Mouse (Mus musculus) intestine, embryonic 15.5 days (tissue): ENCODE results near the gene Ccn1. TPM values are rescaled to one million over a fixed set of nuclear protein-coding genes. Genes with fewer than 3 reads are reported as not detected.

ENCODE experiments used
- ATAC-seq: fragments of 200-750 bp; cut with Nextera tagmentation; 2 replicates; pipeline ENCODE4 v1.8.0; 2017; ENCODE audit warnings: moderate TSS enrichment, moderate library complexity
- H3K27ac ChIP-seq: fragments of 300-500 bp; sonication (generic); 2 replicates; pipeline ENCODE4 v1.5.1; 2015; ENCODE audit warnings: mild to moderate bottlenecking, inconsistent platforms
- H3K27me3 ChIP-seq: fragments of 300-500 bp; sonication (generic); replicated peaks from 2 replicates; pipeline ENCODE4 v1.6.1; 2015; ENCODE audit warnings: inconsistent platforms
- H3K36me3 ChIP-seq: fragments of 300-500 bp; sonication (generic); 2 replicates; pipeline ENCODE4 v1.6.1; 2015; ENCODE audit warnings: inconsistent platforms
- H3K4me1 ChIP-seq: fragments of 300-500 bp; sonication (generic); replicated peaks from 2 replicates; pipeline ENCODE4 v1.6.1; 2015; ENCODE audit warnings: inconsistent platforms
- H3K4me2 ChIP-seq: fragments of 300-500 bp; sonication (generic); replicated peaks from 2 replicates; pipeline ENCODE4 v1.6.1; 2015; ENCODE audit warnings: mild to moderate bottlenecking, inconsistent platforms
- H3K4me3 ChIP-seq: fragments of 300-500 bp; sonication (generic); replicated peaks from 2 replicates; pipeline ENCODE4 v1.5.1; 2015; ENCODE audit warnings: inconsistent platforms
- H3K9ac ChIP-seq: fragments of 300-500 bp; sonication (generic); 2 replicates; pipeline ENCODE4 v1.6.1; 2015; ENCODE audit warnings: inconsistent platforms
- H3K9me3 ChIP-seq: fragments of 300-500 bp; sonication (generic); 2 replicates; pipeline ENCODE4 v1.6.1; 2016; ENCODE audit warnings: inconsistent platforms
- WGBS: fragments of 180-500 bp; shearing (Covaris S2); methylation state at CpG from one replicate; pipeline ENCODE4 v1.1.7; 2015; 5-methylcytosine and 5-hydroxymethylcytosine counted together
- polyA plus RNA-seq: library from polyadenylated mRNA; unstranded; fragments of >200 nt; fragmentation: Nextera tagmentation; extraction: Ambion mirVana; gene quantifications from 2 replicates; pipeline ENCODE4 v1.2.1, GENCODE M21; 2015

Ccn1 gene
- polyA plus RNA-seq: 48.0 and 50.4 TPM in 2 replicates

- Histone ChIP-seq H3K27ac (peak within 1 kb of the TSS; percentile 94), H3K9ac (peak within 1 kb of the TSS; percentile 84), H3K36me3 (0 out of 2 replicates have a peak, but pooled peaks cover 4% of the 10 kb centered on the region), H3K4me1 (peaks cover 20% of the 10 kb centered on the region), H3K9me3 (no peaks in the 10 kb centered on the region), H3K4me3 (peak within 1 kb of the TSS; percentile 71), H3K4me2 (peak within 1 kb of the TSS; percentile 92), H3K27me3 (no peaks in the 10 kb centered on the region)
- WGBS: under 1% methylated on average over 29 of the region's 29 CpGs
- peak; percentile 79 for ATAC-seq
Measured at GRCm38 (mm10) chr3:145649852-145650202, at the start of gene Ccn1. Gene Ccn1, minus strand, starts transcription at chr3:145649981.

- Histone ChIP-seq H3K9ac (no peak overlapping the region), H3K27me3 (no peaks in the 10 kb centered on the region), H3K36me3 (no peaks in the 10 kb centered on the region), H3K4me1 (no peaks in the 10 kb centered on the region), H3K4me2 (no peak overlapping the region), H3K9me3 (no peaks in the 10 kb centered on the region), H3K27ac (no peak overlapping the region), H3K4me3 (no peak overlapping the region)
- ATAC-seq: no peak
- WGBS: 67% methylated on average over 2 of the region's 2 CpGs
Measured at GRCm38 (mm10) chr3:145693361-145693760, 43.6 kb upstream of the Ccn1 start.

DNA sequence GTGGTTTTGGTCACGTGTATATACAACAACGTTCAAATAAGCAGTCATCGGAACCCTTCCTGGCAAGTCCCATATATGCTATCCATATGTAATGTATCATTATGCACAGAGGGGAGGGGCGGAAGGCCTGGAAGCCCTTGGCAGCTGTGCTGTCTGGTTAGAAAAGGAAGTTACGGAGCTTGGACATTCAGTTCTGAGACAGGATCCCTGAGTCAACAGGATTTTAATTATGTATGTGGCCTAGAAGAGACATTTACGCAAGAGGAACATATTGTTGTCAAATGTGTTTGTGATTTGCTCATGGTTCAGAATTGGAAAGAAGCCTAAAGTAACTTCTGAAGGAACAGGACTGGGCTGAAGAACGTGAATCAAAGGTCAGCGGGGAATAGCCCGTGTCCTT lies 42.3 kb upstream of the Ccn1 start:
- H3K4me3 ChIP-seq: no peak overlapping the region
- peak; percentile 58 for ATAC-seq
- H3K36me3 ChIP-seq: no peaks in the 10 kb centered on the region
- H3K27me3 ChIP-seq: no peaks in the 10 kb centered on the region
- no peaks in the 10 kb centered on the region for H3K9me3 ChIP-seq
- WGBS: 63% methylated on average over 9 of the region's 9 CpGs
- H3K27ac ChIP-seq: 0 out of 2 replicates have a peak overlapping the region, but pooled peaks have one; percentile 17
- H3K9ac ChIP-seq: no peak overlapping the region
- no peak overlapping the region for H3K4me2 ChIP-seq
- H3K4me1 ChIP-seq: no peaks in the 10 kb centered on the region

GRCm38 (mm10) chr3:145691415-145691814 lies 41.6 kb upstream of the Ccn1 start:
- H3K27ac ChIP-seq: no peak overlapping the region
- H3K27me3 ChIP-seq: no peaks in the 10 kb centered on the region
- no peak for ATAC-seq
- H3K9me3 ChIP-seq: no peaks in the 10 kb centered on the region
- WGBS: 67% methylated on average over 7 of the region's 7 CpGs
- no peak overlapping the region for H3K9ac ChIP-seq
- no peaks in the 10 kb centered on the region for H3K4me1 ChIP-seq
- H3K4me2 ChIP-seq: no peak overlapping the region
- no peaks in the 10 kb centered on the region for H3K36me3 ChIP-seq
- no peak overlapping the region for H3K4me3 ChIP-seq

- no peak overlapping the region for H3K27ac ChIP-seq
- no peak overlapping the region for H3K4me3 ChIP-seq
- H3K9me3 ChIP-seq: no peaks in the 10 kb centered on the region
- H3K4me2 ChIP-seq: no peak overlapping the region
- H3K4me1 ChIP-seq: 0 out of 2 replicates have a peak, but pooled peaks cover 3% of the 10 kb centered on the region
- H3K36me3 ChIP-seq: no peaks in the 10 kb centered on the region
- ATAC-seq: no peak
- H3K9ac ChIP-seq: no peak overlapping the region
- WGBS: 85% methylated on average over 9 of the region's 9 CpGs
- no peaks in the 10 kb centered on the region for H3K27me3 ChIP-seq
Measured at GRCm38 (mm10) chr3:145689271-145689670, 39.5 kb upstream of the Ccn1 start.

- Histone ChIP-seq H3K4me2 (no peak overlapping the region), H3K9ac (no peak overlapping the region), H3K27ac (no peak overlapping the region), H3K4me3 (no peak overlapping the region), H3K4me1 (0 out of 2 replicates have a peak, but pooled peaks cover 3% of the 10 kb centered on the region), H3K27me3 (no peaks in the 10 kb centered on the region), H3K9me3 (no peaks in the 10 kb centered on the region), H3K36me3 (no peaks in the 10 kb centered on the region)
- 67% methylated on average over 5 of the region's 5 CpGs for WGBS
- ATAC-seq: no peak
Measured at GRCm38 (mm10) chr3:145687836-145688235, 38.1 kb upstream of the Ccn1 start.

- Histone ChIP-seq H3K9ac (no peak overlapping the region), H3K4me1 (0 out of 2 replicates have a peak, but pooled peaks cover 3% of the 10 kb centered on the region), H3K36me3 (no peaks in the 10 kb centered on the region), H3K27ac (no peak overlapping the region), H3K9me3 (no peaks in the 10 kb centered on the region), H3K4me3 (no peak overlapping the region), H3K27me3 (no peaks in the 10 kb centered on the region), H3K4me2 (no peak overlapping the region)
- peak; percentile 68; the same call in 1 of the 2 replicates for ATAC-seq
- 40% methylated on average over 19 of the region's 19 CpGs for WGBS
Measured at GRCm38 (mm10) chr3:145684604-145685441, 35.0 kb upstream of the Ccn1 start.

DNA sequence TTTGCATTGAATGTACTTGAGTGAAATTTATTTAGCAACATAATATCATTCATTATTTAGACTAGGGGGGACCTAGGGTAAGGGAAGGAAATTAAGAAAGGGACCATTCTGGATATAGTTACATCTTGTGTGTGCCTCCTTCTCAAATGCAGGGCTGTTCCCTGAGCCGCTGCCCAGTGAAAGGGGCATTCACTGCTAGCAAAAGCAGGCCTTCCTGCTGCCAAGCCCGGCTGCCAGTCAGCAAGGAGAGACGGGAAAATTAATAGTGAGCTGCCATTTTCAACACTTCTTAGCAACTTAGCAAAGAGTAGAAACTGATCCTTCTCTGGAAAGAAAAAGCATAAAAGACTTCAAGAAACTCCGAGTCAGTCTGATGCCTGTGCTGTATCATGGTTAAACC lies 34.4 kb upstream of the Ccn1 start:
- H3K9me3 ChIP-seq: no peaks in the 10 kb centered on the region
- H3K4me3 ChIP-seq: no peak overlapping the region
- ATAC-seq: no peak
- H3K9ac ChIP-seq: no peak overlapping the region
- WGBS: 65% methylated on average over 4 of the region's 4 CpGs
- H3K27ac ChIP-seq: no peak overlapping the region
- H3K36me3 ChIP-seq: no peaks in the 10 kb centered on the region
- H3K4me1 ChIP-seq: 0 out of 2 replicates have a peak, but pooled peaks cover 3% of the 10 kb centered on the region
- H3K4me2 ChIP-seq: no peak overlapping the region
- H3K27me3 ChIP-seq: no peaks in the 10 kb centered on the region

- Histone ChIP-seq H3K4me3 (no peak overlapping the region), H3K36me3 (no peaks in the 10 kb centered on the region), H3K9ac (no peak overlapping the region), H3K4me1 (0 out of 2 replicates have a peak, but pooled peaks cover 3% of the 10 kb centered on the region), H3K27me3 (no peaks in the 10 kb centered on the region), H3K4me2 (no peak overlapping the region), H3K27ac (no peak overlapping the region), H3K9me3 (no peaks in the 10 kb centered on the region)
- ATAC-seq: no peak
- WGBS: 72% methylated on average over 10 of the region's 10 CpGs
Measured at GRCm38 (mm10) chr3:145681348-145681935, 31.7 kb upstream of the Ccn1 start.

DNA sequence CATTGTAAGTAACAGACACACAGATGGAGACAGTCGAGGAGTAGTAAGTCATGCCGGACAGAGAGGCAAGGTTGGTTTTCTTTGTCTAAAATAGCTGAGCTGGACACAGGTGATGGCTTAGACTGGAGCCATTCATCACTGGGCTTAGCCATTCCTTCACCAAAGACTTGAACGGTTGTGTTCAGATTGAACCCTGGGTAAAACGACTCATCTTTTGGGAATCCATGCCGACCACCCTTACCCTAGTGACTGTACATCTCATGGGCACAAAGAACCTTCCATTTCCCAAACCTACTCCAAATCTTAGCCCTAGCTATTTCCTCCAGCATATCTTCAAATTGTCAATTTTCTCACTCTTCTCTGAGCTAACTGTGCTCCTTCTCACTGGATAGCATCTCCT lies 30.9 kb upstream of the Ccn1 start:
- 0 out of 2 replicates have a peak, but pooled peaks cover 3% of the 10 kb centered on the region for H3K4me1 ChIP-seq
- H3K27ac ChIP-seq: no peak overlapping the region
- H3K9ac ChIP-seq: no peak overlapping the region
- H3K36me3 ChIP-seq: no peaks in the 10 kb centered on the region
- H3K4me3 ChIP-seq: no peak overlapping the region
- H3K9me3 ChIP-seq: no peaks in the 10 kb centered on the region
- no peak for ATAC-seq
- no peak overlapping the region for H3K4me2 ChIP-seq
- WGBS: 94% methylated on average over 5 of the region's 5 CpGs
- no peaks in the 10 kb centered on the region for H3K27me3 ChIP-seq

DNA sequence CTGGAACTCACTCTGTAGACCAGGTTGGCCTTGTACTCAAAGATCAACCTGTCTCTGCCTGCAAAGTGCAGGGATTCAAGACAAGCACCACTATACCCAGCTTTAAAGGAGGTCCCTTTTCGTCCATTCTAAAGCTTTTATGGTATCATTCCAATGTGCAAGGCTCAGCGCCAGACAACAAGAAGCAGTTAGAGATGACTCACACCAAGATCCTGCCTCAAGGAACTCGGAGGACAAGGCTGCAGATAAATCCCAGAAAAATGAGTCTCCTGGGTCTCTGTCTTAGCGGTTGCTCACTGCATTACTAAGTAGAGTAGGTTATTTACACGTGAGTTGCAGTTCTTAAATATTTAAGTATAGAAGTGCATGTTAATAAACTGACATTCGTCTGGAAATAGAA lies 26.4 kb upstream of the Ccn1 start:
- Histone ChIP-seq H3K4me3 (no peak overlapping the region), H3K4me1 (no peaks in the 10 kb centered on the region), H3K27ac (no peak overlapping the region), H3K4me2 (no peak overlapping the region), H3K27me3 (no peaks in the 10 kb centered on the region), H3K9ac (no peak overlapping the region), H3K36me3 (no peaks in the 10 kb centered on the region), H3K9me3 (no peaks in the 10 kb centered on the region)
- 75% methylated on average over 6 of the region's 6 CpGs for WGBS
- ATAC-seq: no peak

GRCm38 (mm10) chr3:145674815-145675214 lies 25.0 kb upstream of the Ccn1 start:
- Histone ChIP-seq H3K4me3 (no peak overlapping the region), H3K4me2 (no peak overlapping the region), H3K9me3 (no peaks in the 10 kb centered on the region), H3K9ac (no peak overlapping the region), H3K36me3 (no peaks in the 10 kb centered on the region), H3K4me1 (no peaks in the 10 kb centered on the region), H3K27me3 (no peaks in the 10 kb centered on the region), H3K27ac (no peak overlapping the region)
- WGBS: 70% methylated on average over 2 of the region's 2 CpGs
- no peak for ATAC-seq
